Mouse (Mus musculus) ES-E14 (cell line): Measurements from ENCODE around the gene Shb.

ENCODE experiments used
- HCFC1 ChIP-seq: IDR thresholded peaks from 2 replicates; pipeline ENCODE4 v1.6.1; 2012; ENCODE audit warnings: low read length, inconsistent platforms, borderline replicate concordance; ENCODE audit not compliant: insufficient read depth
- ZNF384 ChIP-seq: IDR thresholded peaks from 2 replicates; pipeline ENCODE4 v1.6.1; 2012; ENCODE audit warnings: low read depth, low read length, inconsistent platforms

GRCm38 (mm10) chr4:45492681-45493081 lies 39.6 kb downstream of the Shb start:
- TF ChIP-seq ZNF384 (no peak), HCFC1 (no peak)
